Mouse (Mus musculus): ENCODE measurements at regions not wholly inside any gene's neighbourhood (a gene's known extent, or its start where the extent isn't known, plus 50 kb on each side); places are given as distances from the start of the nearest gene placed in this dataset.

DNA sequence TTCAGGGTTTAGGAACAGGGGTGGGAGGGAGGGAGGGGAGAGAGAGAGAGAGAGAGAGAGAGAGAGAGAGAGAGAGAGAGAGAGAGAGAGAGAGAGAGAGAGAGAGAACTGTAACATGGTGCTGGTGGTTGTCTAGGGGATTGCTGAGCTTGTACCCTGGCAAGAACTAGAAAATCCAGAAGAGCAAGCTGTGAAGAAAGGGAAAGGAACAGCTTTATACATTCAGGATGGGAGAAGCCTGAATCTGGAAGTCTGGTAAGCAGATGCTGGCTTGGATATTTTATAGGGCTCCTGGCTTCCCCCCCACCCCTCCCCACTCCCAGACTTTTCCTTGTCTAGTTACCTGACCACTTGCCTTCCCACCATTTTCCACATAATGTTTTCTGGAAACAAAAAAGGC lies 224.2 kb upstream of the Acvr2a start:
- no peak for TF ChIP-seq CTCF (IDR thresholded peaks at IDR 0.05; ENCODE audit: low read depth)
- no peak for TF ChIP-seq EP300 (IDR thresholded peaks at IDR 0.05; ENCODE audit: low read depth)

All from liver, embryonic 14.5 days (tissue).